Mouse (Mus musculus) G1E (cell line): ENCODE data around the gene Cnr2. TPM values are rescaled to one million over a fixed set of nuclear protein-coding genes. Genes with fewer than 3 reads are reported as not detected.

Experiments
- ATAC-seq: 2 replicates; pipeline ENCODE4 v1.8.0; 2016; ENCODE audit warnings: mild to moderate bottlenecking; ENCODE audit not compliant: insufficient number of reproducible peaks, poor library complexity, low FRiP score, severe bottlenecking; ENCODE audit errors: extremely low read depth
- DNase-seq: peaks from one replicate; pipeline ENCODE4 v3.0.0; 2012; ENCODE audit warnings: low spot score
- H3K27me3 ChIP-seq: 2 replicates; pipeline ENCODE4 v1.6.1; 2012; ENCODE audit warnings: mild to moderate bottlenecking, low read length, inconsistent platforms; ENCODE audit not compliant: insufficient read depth
- H3K36me3 ChIP-seq: replicated peaks from 2 replicates; pipeline ENCODE3; 2012; ENCODE audit warnings: mild to moderate bottlenecking, inconsistent platforms
- H3K4me1 ChIP-seq: 2 replicates; pipeline ENCODE4 v1.6.1; 2012; ENCODE audit warnings: low read depth, low read length, inconsistent platforms, mixed read lengths; ENCODE audit not compliant: insufficient read depth
- H3K4me3 ChIP-seq: 2 replicates; pipeline ENCODE4 v1.5.1; 2012; ENCODE audit warnings: low read depth, mild to moderate bottlenecking, inconsistent platforms, low read length, moderate library complexity, mixed read lengths
- H3K9me3 ChIP-seq: replicated peaks from 2 replicates; pipeline ENCODE4 v1.6.1; 2012; ENCODE audit warnings: inconsistent platforms
- CTCF ChIP-seq: IDR thresholded peaks from 2 replicates; pipeline ENCODE4 v1.5.1; 2012; ENCODE audit warnings: low read depth, low read length, inconsistent platforms, mixed read lengths
- GATA1 ChIP-seq: IDR thresholded peaks from 2 replicates; pipeline ENCODE4 v1.6.1; 2012; ENCODE audit warnings: borderline replicate concordance, low read length, inconsistent platforms, mixed read lengths
- GATA2 ChIP-seq: IDR thresholded peaks from 2 replicates; pipeline ENCODE4 v1.6.1; 2012; ENCODE audit warnings: low read depth, low read length, inconsistent platforms, borderline replicate concordance
- POLR2AphosphoS5 ChIP-seq: IDR thresholded peaks from 2 replicates; pipeline ENCODE4 v1.6.1; 2012; ENCODE audit warnings: low read depth, low read length, inconsistent platforms; ENCODE audit not compliant: insufficient replicate concordance
- TAL1 ChIP-seq: conservative IDR thresholded peaks from 2 replicates; pipeline ENCODE4 v1.6.1; 2012; ENCODE audit warnings: low read depth, low read length, inconsistent platforms, mixed read lengths
- polyA plus RNA-seq: library from polyadenylated mRNA; stranded (reverse); fragments of >175 nt; gene quantifications from 2 replicates; pipeline ENCODE4 v1.2.3, GENCODE M21; 2012
- total RNA-seq, 2 experiments: library from RNA; stranded (forward) in 1 of 2; stranded (reverse) in 1 of 2; fragments of 200-1000 nt in 1 of 2; fragments of >200 nt in 1 of 2; fragmentation: Nextera tagmentation in 1 of 2; gene quantifications; 2 replicates each; pipeline ENCODE4 v1.2.3; 2014 to 2017

Cnr2 gene
- total and polyA plus RNA-seq, 3 experiments = 5.1 to 28.2 (median 13.6) TPM

- Histone ChIP-seq H3K4me1 (peaks cover 46% of the 10 kb centered on the region), H3K9me3 (no peaks in the 10 kb centered on the region), H3K27me3 (peaks cover 9% of the 10 kb centered on the region), H3K4me3 (peak overlapping the region; percentile 65), H3K36me3 (peaks cover 21% of the 10 kb centered on the region)
- ATAC-seq (peak; percentile 9; the same call in 1 of the 2 replicates), DNase-seq (peak; percentile 19)
- no peak for TF ChIP-seq GATA2
- TF ChIP-seq POLR2AphosphoS5 = no peak
- TF ChIP-seq TAL1 = no peak
- TF ChIP-seq CTCF = no peak
- no peak for TF ChIP-seq GATA1
These were observed 18.6 kb upstream of the Cnr2 start for GRCm38 (mm10) chr4:135876583-135877020.

GRCm38 (mm10) chr4:135877742-135878141 lies 17.5 kb upstream of the Cnr2 start:
- Histone ChIP-seq H3K27me3 (peaks cover 21% of the 10 kb centered on the region), H3K9me3 (no peaks in the 10 kb centered on the region), H3K4me3 (no peak overlapping the region), H3K4me1 (peaks cover 39% of the 10 kb centered on the region), H3K36me3 (peaks cover 9% of the 10 kb centered on the region)
- ATAC-seq (no peak), DNase-seq (no peak)
- TF ChIP-seq POLR2AphosphoS5 (no peak), CTCF (no peak), TAL1 (no peak), GATA1 (no peak), GATA2 (no peak)

- no peak for DNase-seq
- Histone ChIP-seq H3K4me3 (no peak overlapping the region), H3K36me3 (peaks cover 8% of the 10 kb centered on the region), H3K9me3 (no peaks in the 10 kb centered on the region), H3K4me1 (peaks cover 39% of the 10 kb centered on the region), H3K27me3 (peaks cover 31% of the 10 kb centered on the region)
- TF ChIP-seq POLR2AphosphoS5 = no peak
- no peak for TF ChIP-seq TAL1
- TF ChIP-seq CTCF = no peak
- no peak for TF ChIP-seq GATA1
- no peak for TF ChIP-seq GATA2
- no peak for ATAC-seq
These were observed 16.2 kb upstream of the Cnr2 start for GRCm38 (mm10) chr4:135879021-135879420.

GRCm38 (mm10) chr4:135880018-135880417 lies 15.2 kb upstream of the Cnr2 start:
- DNase-seq = no peak
- H3K9me3 ChIP-seq = no peaks in the 10 kb centered on the region
- TF ChIP-seq POLR2AphosphoS5 = no peak
- TF ChIP-seq GATA2 = no peak
- TF ChIP-seq TAL1 = no peak
- no peak for TF ChIP-seq GATA1
- TF ChIP-seq CTCF = no peak
- no peak overlapping the region for H3K4me3 ChIP-seq
- ATAC-seq = no peak
- H3K36me3 ChIP-seq = peaks cover 2% of the 10 kb centered on the region
- H3K27me3 ChIP-seq = peaks cover 38% of the 10 kb centered on the region
- peaks cover 34% of the 10 kb centered on the region for H3K4me1 ChIP-seq

GRCm38 (mm10) chr4:135880576-135880975 lies 14.6 kb upstream of the Cnr2 start:
- TF ChIP-seq CTCF = no peak
- no peaks in the 10 kb centered on the region for H3K9me3 ChIP-seq
- no peak for ATAC-seq
- peaks cover 43% of the 10 kb centered on the region for H3K27me3 ChIP-seq
- no peak for DNase-seq
- peaks cover 30% of the 10 kb centered on the region for H3K4me1 ChIP-seq
- H3K36me3 ChIP-seq = no peaks in the 10 kb centered on the region
- H3K4me3 ChIP-seq = no peak overlapping the region

GRCm38 (mm10) chr4:135882023-135882422 lies 13.2 kb upstream of the Cnr2 start:
- H3K27me3 ChIP-seq = peaks cover 51% of the 10 kb centered on the region
- no peak for ATAC-seq
- DNase-seq = no peak
- peaks cover 20% of the 10 kb centered on the region for H3K4me1 ChIP-seq
- H3K9me3 ChIP-seq = no peaks in the 10 kb centered on the region
- no peaks in the 10 kb centered on the region for H3K36me3 ChIP-seq
- no peak overlapping the region for H3K4me3 ChIP-seq
- TF ChIP-seq POLR2AphosphoS5 (no peak), CTCF (no peak), GATA2 (no peak), GATA1 (no peak), TAL1 (no peak)
